Mouse (Mus musculus) CD4-positive, CD25-positive, alpha-beta regulatory T cell, adult 2 months (primary cell): ENCODE measurements at regions not wholly inside any gene's neighbourhood (a gene's known extent, or its start where the extent isn't known, plus 50 kb on each side); places are given as distances from the start of the nearest gene placed in this dataset.
"Not testable (repeated sequence)": the region's sequence is repeated elsewhere in the genome, so short reads cannot be mapped to it uniquely, and the experiment has no call there.

Source experiments
- DNase-seq: peaks from one replicate; pipeline ENCODE4 v3.0.0-alpha.2; 2012; ENCODE audit warnings: low read depth, low spot score

DNA sequence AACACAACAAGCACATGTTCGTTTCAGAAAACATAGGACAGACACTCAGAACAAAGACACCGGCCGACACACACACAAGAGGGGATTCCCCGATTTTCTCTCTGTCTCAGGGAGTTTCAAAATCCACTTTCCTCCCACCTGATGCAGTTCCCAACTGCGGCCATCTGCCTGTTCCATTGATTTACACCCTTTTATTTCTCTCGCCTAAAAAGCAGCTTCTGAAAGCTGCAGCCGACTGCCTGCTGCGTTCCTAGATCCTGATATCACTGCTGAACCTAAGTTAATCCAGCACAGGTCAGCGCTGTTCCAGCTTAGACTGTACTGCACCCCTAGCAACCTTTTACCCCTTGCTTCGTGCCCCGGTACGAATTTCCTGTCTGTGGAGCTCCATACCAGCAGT is 237.0 kb downstream of the Impad1 start:
- DNase-seq = no peak

DNA sequence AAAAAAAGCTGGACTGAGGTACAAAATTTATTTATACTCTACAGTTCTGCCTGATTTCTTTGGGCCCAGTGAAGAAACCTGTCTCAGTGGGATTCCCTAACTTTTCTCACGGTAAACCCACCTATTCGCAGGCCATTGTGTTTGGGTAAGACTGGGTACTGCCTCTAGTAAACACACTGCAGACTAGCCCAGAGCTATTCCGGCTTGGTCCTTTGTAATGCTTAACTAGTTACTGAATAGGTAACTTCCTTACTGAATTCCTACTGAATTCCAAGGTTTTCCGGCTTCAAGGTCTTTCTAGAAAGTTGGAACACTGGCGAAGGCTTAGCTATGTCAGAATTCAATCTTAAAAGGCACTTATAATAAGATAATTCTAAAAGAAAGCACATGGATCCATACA is 242.9 kb downstream of the Impad1 start:
- DNase-seq = no peak

DNA sequence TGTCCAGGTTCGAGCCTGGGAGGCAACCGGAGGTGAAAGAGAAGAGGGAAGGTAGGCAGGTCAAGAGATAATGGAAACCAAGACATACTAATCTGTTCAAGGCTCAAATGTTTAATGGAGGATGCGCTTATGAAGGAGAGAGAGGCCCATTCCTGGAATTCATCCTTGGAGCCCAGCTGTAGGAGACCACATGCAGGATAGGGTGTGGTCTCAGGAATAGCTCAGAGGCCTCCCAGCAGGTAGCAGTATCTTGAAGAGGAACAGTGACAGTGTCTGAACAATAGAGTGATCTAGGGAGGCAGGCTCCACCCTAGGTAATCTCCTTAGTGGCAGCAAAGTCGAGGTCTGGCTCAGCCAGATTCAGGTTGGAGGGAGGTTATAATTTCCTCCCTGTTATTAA is 243.3 kb downstream of the Impad1 start:
- DNase-seq = no peak

DNA sequence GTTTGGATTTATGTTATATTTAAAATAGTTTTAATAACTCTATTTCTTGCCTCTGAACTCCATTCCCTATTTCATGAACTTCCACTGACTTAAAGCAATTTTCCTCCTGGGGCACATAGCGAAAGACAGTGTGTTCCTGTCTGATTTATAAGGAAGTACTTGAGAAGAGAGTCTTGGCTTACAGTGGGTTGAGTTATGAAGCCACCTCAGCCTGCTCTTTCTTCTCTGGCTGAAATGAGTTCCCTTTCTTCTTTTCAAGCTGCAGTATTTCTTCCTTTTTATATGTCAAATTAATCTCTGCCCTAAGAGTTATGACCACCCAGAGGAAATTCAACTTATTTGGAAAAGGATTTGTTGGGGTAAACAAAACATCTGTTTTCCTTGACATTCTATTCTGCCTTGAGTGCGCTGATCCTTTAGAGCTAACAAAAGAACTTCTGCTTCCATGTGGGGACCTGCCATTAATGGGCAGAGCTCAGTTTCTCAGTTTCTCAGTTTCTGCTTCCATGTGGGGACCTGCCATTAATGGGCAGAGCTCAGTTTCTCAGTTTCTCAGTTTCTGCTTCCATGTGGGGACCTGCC is 255.9 kb downstream of the Impad1 start:
- no peak for DNase-seq

DNA sequence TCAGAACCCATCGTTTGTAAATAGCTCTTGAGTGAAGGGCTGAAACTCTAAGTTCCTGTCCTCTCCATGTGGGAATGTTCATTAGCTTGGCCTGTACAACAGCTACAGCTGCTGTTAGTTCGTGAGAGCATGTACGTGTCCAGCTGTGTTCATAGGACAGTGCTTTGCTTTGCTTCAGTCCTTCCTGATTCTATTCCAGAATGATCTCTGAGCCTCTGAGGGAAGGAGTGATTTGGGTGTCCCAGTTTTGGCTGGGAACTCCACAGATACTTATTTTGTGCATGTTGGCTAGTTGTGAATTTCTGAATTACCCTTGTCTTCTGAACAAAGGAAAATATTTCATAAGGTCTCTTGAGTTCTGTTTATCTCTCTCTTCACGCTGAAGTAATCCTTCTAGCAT is 261.0 kb downstream of the Impad1 start:
- DNase-seq = no peak

DNA sequence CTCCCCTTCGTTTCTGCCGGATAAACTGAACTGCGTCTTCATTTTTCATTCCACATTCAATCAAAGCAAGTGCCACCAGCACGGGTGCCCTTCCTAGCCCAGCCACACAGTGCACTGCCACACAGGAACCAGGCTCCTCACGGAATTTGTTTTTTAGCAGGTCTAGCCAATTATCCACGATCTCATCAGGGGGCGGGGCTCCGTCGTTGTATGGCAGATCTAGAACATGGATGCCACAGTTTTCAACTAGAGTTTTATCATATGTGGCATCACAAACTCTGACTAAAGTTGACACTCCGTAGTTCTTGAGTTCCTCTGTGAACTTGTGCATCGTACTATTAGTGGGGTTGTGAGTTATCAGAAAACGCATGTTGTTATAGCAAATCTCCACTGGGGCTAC is 264.8 kb downstream of the Impad1 start:
- no peak for DNase-seq

DNA sequence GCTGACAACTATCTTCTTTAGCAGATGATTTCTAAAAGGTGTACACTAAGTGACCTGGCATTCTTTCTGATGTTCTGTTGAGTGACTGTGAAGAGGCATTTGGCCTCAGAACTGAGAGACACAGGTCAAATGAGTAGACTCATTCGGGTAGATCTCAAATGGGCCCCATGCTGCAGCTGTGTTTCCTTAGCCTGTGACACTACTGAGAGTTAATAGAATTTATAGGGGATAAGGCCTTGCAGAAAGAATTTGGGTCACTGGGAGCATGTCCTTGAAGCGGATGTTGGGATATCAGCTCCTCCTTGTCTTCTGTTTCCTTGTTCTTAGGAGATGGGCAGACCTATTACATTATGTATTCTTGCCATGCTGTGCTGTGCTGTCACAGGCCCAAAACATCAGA is 271.4 kb downstream of the Impad1 start:
- DNase-seq = no peak

DNA sequence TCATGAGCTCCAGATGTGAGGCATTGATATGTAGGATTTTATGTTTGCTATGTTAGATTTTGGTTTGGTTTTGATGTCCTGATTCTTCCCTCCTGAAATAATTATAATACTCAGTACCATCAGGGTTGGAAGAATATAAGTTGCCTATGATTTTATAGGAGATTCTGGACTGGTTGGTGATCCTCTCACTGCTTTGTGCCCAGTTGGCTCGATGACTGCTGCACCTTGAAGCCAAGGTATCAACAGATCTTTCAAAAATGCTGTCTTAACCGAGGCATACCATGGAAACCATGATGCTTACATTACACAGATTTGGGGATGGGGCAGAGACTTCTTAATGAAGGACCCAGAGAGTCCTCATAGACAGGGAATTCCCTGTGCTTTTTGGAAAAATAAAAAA is 274.4 kb downstream of the Impad1 start:
- DNase-seq = no peak

DNA sequence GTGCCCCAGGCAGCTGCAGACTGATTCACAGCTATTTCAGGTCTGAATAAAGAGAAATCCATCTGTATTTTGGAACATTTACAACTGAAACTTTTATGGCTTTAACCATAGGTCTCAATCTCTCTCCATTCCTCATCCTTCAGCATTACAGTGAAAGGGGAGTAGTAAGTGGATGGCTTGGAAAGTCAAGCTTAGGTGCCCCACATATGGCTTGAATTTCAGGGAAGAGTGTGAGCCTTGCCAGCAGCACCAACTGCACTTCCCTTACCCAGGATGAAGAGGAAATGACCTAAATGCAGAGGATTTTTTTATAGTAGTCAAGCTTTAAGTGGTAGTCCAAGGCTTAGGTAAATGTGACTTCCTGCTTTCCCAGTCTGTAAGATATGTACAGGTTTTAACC is 279.8 kb downstream of the Impad1 start:
- DNase-seq = no peak

DNA sequence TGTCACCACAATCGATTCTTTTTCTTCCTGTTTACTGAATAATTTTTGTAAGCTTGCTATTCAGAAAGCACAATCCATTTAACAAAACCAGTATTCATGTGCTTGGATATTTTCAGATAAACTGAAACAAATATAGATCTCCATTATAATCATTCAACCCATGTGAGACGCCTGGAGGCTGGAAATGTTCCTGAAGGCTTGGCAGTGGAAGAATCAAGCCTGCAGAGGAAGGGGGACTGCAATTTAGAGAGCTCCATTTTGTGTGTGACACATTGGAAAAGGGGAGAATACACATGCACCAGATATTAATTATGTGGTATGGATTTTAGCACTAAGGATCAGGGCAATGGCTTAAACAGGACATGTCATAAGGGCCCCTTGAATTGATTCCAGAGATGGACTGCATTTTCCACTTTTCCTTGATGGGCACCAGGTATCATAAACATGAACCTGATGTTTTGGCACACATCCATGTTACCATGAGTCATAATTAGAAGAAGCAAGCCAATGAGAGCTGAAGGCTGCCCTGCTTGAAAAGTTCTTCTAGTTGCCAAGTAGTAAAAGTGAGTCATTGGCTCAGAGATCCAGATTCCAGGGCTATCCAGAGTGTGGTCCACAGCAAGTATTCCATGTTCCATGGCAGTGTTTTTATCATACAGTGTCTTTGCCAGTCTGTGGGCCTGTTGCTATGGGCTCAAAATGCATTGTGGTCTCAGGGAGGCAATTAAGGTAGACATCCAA is 282.8 kb downstream of the Impad1 start:
- DNase-seq = no peak

DNA sequence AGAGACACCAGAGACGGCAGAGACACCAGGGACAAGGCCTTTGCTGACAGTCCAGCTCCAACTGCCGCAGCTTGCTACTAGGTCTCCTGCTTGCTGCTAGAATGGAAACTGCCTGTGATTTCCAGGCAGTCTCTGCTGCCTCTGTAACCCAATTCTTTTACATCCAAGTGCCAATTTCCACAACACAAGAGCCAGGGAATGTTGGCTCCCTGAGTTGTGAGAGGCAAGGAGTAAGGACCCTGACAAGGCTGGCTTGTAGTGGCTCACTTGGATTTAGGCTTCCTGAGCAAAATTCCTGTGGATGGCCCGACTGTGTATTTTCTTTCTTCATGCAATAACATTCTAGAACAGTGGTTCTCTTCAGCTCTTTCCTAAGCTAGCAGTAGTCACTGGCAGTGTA is 283.9 kb downstream of the Impad1 start:
- no peak for DNase-seq

DNA sequence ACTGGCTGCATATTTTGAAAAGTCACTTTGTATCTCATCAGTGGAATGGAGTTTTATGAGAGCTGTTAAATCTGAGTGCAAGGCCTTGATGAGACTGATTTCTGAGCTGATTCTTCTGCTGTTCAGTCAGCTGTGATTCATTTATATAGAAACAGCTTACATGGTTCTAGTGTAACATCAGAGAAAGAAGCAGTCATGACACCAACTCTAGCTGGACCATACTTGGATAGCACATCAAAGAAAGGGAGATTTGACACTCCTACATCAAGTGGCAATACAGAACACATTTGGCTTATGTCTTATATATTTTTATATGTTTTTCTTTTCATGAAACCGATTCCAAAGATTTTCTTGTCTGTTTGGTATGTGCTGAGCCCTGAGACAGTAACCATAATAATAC is 296.0 kb downstream of the Impad1 start:
- no peak for DNase-seq

DNA sequence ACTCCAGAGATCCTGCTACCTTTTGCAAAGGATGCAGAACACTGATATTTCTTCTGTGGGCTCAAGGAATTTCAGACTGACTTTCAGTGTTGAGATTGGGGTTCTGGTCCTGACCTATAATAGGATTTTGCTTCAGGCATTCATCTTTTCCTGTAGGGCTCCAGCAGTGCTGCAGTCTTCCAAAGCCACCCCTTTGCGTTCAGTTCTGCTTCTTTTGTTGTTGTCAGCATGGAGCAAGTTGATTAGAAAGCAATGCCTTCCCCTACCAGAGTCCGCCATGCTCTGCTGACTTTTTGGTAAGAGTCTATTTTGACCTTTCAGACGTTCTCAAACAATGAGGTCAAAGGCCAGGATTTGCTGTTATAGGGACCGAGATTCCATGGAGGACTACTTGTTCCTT is 297.0 kb downstream of the Impad1 start:
- DNase-seq = no peak

DNA sequence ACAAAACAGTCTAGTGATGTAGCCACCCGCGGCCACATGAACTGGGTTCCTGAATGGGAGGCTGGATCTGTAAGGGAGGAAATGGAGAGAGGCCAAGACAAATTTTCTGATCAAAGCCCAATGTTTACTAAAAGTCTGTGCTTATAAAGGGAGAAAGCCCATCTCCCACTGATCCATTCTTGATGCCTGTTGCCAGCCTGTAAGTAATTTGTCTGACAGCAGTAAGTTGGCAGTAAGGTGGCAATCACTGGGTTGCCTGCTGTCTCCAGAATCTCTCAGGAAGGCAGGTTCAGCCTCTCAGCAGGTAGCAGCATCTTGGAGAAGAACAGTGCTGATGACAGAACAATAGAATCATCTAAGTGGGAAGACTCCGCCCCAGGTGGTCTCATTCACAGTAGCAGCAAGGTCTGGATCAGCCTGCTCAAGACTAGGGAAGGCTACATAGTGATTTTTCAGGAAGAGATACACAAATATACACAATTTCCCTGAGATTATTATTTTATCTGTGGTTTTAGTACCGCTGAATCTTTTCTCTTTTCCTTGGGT is 327.9 kb downstream of the Impad1 start:
- DNase-seq = no peak

DNA sequence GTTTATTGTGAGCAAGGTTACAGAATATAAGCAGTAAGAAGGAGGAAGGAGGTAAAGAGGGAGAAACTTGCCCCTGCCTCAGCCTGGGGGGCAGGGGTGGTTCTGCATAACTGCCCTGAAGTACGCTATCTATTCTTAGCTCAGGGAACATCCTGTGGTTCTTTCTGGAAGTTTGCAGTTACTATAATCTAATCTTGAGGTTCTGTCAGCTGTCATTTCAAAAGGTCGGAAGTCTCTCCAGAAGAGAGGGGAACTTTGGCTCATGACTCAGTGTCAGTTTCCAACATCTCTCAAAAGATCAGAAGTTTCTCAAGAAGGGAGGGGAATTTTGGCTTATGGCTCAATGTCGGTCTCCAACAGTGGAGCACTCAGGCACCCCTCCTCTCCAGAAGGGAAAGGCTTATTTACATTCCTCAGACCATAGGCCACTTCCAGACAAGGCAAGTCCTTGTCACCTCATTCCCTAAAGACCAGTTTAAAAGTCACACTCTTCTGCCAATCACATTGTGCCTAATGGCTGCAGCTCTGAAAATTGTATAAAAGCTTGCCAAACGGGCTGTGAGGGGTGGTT is 328.9 kb downstream of the Impad1 start:
- DNase-seq = no peak

DNA sequence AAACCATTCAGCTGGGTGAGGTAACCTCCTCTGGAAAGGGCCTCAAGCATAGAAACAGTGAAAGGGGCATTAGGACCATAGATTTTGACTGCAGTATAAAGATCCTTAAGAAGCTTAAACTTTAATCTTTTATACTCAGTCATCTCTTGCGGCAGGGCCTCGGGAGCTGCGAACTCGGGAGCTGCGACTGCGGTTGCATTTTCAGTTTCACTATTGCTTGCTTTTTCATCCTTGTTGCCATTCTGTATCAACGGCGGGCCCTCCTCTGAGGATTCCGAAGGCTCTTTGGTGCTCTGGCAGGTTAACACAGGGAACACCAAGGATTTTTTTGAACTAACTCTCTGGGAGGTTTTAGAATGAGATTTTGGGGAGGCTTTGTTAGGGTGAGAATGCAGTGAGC is 333.9 kb downstream of the Impad1 start:
- peak; percentile 4 for DNase-seq

DNA sequence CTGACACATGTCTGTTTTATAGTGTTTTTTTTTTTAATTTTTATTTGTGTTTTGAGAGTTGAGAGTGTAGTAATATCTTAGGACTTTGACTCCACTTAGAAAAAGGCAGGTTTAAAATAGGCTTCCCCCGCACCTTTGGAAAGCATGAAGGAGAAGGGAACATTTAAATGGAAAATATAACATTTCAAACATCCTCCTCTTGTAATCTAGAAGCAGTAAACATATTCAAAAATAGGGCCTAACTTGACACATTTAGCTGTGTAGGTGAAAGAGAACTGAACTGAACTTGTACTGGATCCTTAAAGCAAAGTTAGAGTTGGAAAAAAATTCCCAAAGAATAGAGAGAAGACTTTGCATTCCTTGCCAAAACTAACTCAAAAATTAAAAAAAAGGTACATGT is 343.1 kb downstream of the Impad1 start:
- no peak for DNase-seq

DNA sequence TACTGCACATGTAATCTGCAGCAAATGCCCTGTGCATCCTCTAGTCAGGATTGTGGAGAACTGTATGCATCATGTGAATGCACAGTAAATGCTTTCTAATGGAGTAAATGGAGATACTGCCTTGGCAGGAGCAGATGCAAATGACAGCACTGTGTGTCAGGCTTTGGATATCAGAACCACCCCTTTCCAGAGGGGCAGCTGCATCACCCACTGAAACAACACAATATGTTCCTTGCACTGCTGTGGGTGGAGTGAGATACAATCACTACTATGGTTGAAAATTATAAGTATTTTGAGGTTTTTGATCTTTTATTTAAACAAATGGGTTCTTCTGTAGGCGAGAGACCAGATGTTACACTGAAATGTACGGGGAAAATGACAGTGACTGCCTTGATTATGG is 350.5 kb downstream of the Impad1 start:
- no peak for DNase-seq

DNA sequence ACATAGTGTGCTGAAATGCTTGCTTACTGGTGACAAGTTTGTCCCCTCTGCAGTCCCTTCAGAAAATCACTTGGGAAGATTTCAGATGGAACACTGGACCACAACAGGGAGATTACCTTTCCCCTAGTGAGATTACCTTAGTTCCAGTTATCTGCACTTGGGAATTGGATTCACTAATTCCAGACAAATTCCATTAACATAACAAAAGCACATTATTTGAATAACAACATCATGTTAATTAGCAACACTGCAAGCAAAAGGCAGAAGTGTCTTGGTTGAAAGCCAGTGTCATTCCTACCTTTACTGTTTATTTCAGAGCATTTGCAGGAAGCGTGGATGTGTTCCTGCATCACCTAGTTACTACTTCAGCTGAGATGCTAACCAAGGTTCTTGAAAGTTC is 355.6 kb downstream of the Impad1 start:
- DNase-seq = no peak

DNA sequence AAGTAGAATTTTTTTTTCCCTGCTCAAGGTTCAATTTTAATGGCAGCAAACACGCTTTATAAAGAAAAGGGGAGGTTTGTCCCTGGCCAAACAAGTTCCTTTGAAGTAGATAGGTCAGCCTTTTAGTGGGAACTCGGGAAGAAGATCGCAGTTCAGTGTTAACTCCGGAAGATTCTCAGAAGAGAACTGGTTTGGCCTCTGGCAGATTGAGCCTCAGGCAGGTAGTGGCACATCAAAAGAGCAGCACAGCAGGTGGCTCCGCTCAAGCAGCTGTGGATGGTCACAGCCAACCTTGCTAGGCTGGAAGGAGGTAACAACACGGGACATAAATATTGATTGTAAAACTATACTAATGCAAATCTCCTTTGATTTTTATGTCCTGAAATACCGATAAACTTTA is 347.2 kb upstream of the Sdr16c6 start:
- DNase-seq = not testable (repeated sequence)

DNA sequence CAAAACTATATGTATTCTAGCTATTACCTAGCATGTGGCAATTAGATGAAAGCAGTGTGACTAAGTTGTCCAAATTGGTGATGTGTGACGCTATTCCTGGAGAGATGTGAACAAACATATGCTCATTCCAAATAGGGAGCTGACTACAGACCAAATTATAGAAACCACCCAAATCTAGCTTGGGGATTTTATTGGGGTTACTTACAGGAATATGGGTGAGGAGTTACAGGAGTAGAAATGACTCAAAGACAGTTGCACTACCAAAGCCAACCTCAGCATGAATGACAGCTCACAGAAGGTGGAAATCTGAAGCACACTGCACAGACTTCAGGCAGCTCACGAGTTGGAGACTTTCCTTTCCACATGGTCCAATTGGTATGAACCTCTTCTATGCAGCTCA is 326.5 kb upstream of the Sdr16c6 start:
- DNase-seq = no peak

DNA sequence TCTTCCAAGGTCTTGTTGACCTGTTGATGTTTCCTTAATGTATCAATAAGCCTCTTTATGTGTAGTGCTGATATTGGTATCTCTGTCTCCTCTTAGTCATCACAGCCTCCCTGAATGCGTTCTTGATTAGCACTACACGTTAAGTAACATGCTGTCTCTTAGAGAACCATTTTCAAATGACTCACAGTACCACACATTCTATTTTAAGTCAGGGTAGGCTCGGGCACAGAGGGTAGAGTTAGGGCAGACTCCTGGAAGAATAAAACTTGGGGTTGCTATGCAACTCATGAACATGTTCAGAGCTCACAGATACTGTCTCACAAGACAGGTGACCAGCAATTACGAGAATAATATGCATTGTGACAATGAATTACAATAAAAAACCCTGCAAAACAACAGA is 320.1 kb upstream of the Sdr16c6 start:
- DNase-seq = no peak

DNA sequence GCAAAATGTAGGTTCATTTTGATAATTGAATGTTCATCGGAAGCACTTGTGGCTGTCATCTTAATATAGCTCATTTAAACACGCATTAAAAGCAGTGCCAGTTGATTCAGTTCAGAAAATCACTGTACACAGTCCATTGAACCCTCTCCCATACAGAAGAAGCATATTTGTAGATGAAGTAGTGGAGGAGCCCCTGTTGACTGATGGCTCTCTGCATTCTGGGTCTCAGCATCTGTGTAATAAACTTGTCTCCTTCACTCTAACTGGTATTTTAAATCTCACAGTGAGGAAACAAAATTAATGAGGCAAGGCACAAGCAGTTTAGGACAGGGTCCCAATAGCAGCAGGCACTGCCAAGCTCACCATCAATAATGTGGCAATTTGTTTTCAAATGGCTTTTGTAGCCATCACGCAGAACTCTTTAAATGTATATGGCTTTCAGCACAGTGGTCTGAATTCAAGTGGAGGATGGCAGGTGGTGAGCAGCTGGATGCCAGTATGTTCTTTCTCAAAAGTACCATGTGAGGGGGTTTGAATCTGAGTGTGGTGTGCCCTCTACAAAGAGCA is 302.8 kb upstream of the Sdr16c6 start:
- DNase-seq = no peak
